Mouse (Mus musculus): ENCODE measurements around the gene Ovol3.
"Not testable (repeated sequence)": the region's sequence is repeated elsewhere in the genome, so short reads cannot be mapped to it uniquely, and the experiment has no call there.

Gene Ovol3

GRCm38 (mm10) chr7:30224206-30224605 is 11.3 kb downstream of the Ovol3 start:
- no peak for DNase-seq (ENCODE audit: low spot score in 2 of 2)

- no peak for DNase-seq (ENCODE audit: low spot score in 2 of 2)
Measured at GRCm38 (mm10) chr7:30222205-30222604, 13.3 kb downstream of the Ovol3 start.

GRCm38 (mm10) chr7:30221433-30221832 is 14.1 kb downstream of the Ovol3 start:
- no peak for DNase-seq (ENCODE audit: low spot score in 2 of 2)

- DNase-seq (ENCODE audit: low spot score in 2 of 2): no peak
Measured at GRCm38 (mm10) chr7:30220008-30220356, 15.5 kb downstream of the Ovol3 start.

GRCm38 (mm10) chr7:30219293-30220007 is 16.1 kb downstream of the Ovol3 start:
- no peak for DNase-seq (ENCODE audit: low spot score in 2 of 2)

- DNase-seq (ENCODE audit: low spot score in 2 of 2): no peak
Measured at GRCm38 (mm10) chr7:30217277-30217676, 18.2 kb downstream of the Ovol3 start.

GRCm38 (mm10) chr7:30216723-30217151 is 18.8 kb downstream of the Ovol3 start:
- DNase-seq (ENCODE audit: low spot score in 2 of 2): peak in 1 of 2 experiments; percentile 81

- no peak for DNase-seq (ENCODE audit: low spot score in 2 of 2)
Measured at GRCm38 (mm10) chr7:30215875-30216274, 19.6 kb downstream of the Ovol3 start.

GRCm38 (mm10) chr7:30213881-30214280 is 21.6 kb downstream of the Ovol3 start:
- DNase-seq (ENCODE audit: low spot score in 2 of 2): no peak

GRCm38 (mm10) chr7:30211025-30211424 is 24.5 kb downstream of the Ovol3 start:
- no peak for DNase-seq (ENCODE audit: low spot score in 2 of 2)

- DNase-seq (ENCODE audit: low spot score in 2 of 2): not testable (repeated sequence)
Measured at GRCm38 (mm10) chr7:30206364-30206763, 29.2 kb downstream of the Ovol3 start.

GRCm38 (mm10) chr7:30205383-30205782 is 30.1 kb downstream of the Ovol3 start:
- DNase-seq (ENCODE audit: low spot score in 2 of 2): peak in 1 of 2 experiments; percentile 40

- DNase-seq (ENCODE audit: low spot score in 2 of 2): peak in 1 of 2 experiments; percentile 18
Measured at GRCm38 (mm10) chr7:30204380-30204779, 31.1 kb downstream of the Ovol3 start.

- DNase-seq (ENCODE audit: low spot score in 2 of 2): peak in 1 of 2 experiments; percentile 17
Measured at GRCm38 (mm10) chr7:30202895-30203690, 32.4 kb downstream of the Ovol3 start.

GRCm38 (mm10) chr7:30200661-30201060 is 34.9 kb downstream of the Ovol3 start:
- DNase-seq (ENCODE audit: low spot score in 2 of 2): not testable (repeated sequence)

GRCm38 (mm10) chr7:30200200-30200599 is 35.3 kb downstream of the Ovol3 start:
- DNase-seq (ENCODE audit: low spot score in 2 of 2): peak in 1 of 2 experiments; percentile 18

- no peak for DNase-seq (ENCODE audit: low spot score in 2 of 2)
Measured at GRCm38 (mm10) chr7:30199498-30200139, 35.9 kb downstream of the Ovol3 start.

- DNase-seq (ENCODE audit: low spot score in 2 of 2): no peak
Measured at GRCm38 (mm10) chr7:30198481-30198971, 37.0 kb downstream of the Ovol3 start, which contains the start of gene Capns1. Gene Capns1, minus strand, starts transcription at chr7:30198811.

GRCm38 (mm10) chr7:30197592-30198129 is 37.9 kb downstream of the Ovol3 start:
- no peak for DNase-seq (ENCODE audit: low spot score in 2 of 2)

- DNase-seq (ENCODE audit: low spot score in 2 of 2): no peak
Measured at GRCm38 (mm10) chr7:30196171-30196570, 39.4 kb downstream of the Ovol3 start.

- DNase-seq (ENCODE audit: low spot score in 2 of 2): no peak
Measured at GRCm38 (mm10) chr7:30195461-30195860, 40.1 kb downstream of the Ovol3 start.

- peak; percentile 93 to 96 for DNase-seq (ENCODE audit: low spot score in 2 of 2)
Measured at GRCm38 (mm10) chr7:30194884-30195283, 40.6 kb downstream of the Ovol3 start.

Data from urinary bladder, postnatal 4 days (tissue).